8 mouse cellular contexts compared by ENCODE assay signal in genomic region chr7:100662231-100662630, GRCm38 (mm10). TPM values are rescaled to one million over a fixed set of nuclear protein-coding genes. Genes with fewer than 3 reads are reported as not detected.
DNase-seq lines count a peak whose midpoint lies in the region; ATAC-seq lines count a peak whose summit lies in the region.

Plekhb1 (minus strand) TSS chr7:100662414.

- no peaks in the 10 kb centered on the region for H3K9me3 ChIP-seq in heart, embryonic 11.5 days (replicated peaks; ENCODE audit: control insufficient read depth, low read length)

- WGBS in heart, embryonic 11.5 days (ENCODE audit: insufficient replicate concordance), result 68% methylated on average over 8 of the region's 8 CpGs

- no peak within 1 kb of the TSS for H3K9ac ChIP-seq in heart, embryonic 11.5 days (ENCODE audit: low read depth, low read length)

- no peak for DNase-seq in heart, postnatal 14 days
- peak; percentile 89 for DNase-seq in retina, adult 2 months (ENCODE audit: low read depth, low spot score)
- no peak for DNase-seq in retina, embryonic 14.5 days (ENCODE audit: low spot score)
- no peak for DNase-seq in left cerebral cortex, postnatal 36 days (ENCODE audit: low spot score in 2 of 2)
- no peak for DNase-seq in yolk sac, embryonic 10.5 days (ENCODE audit: low spot score)
- DNase-seq in adrenal gland, postnatal 36 days, result no peak

- peak within 1 kb of the TSS; percentile 39 for H3K4me2 ChIP-seq in heart, embryonic 11.5 days

- no peak for ATAC-seq in heart, embryonic 11.5 days (replicated peaks; ENCODE audit: insufficient number of reproducible peaks, low FRiP score, low TSS enrichment)
- no peak for ATAC-seq in cerebellum, adult (ENCODE audit: insufficient number of reproducible peaks, low FRiP score, low TSS enrichment)

- no peaks in the 10 kb centered on the region for H3K27me3 ChIP-seq in heart, embryonic 11.5 days (ENCODE audit: control insufficient read depth, insufficient read depth, low read length)

- intact Hi-C loops in heart, postnatal 14 days (cut with DNase I), result no loop called here
- intact Hi-C loops in left cerebral cortex, postnatal 36 days (cut with DNase I), result no loop called here

- no peak within 1 kb of the TSS for H3K27ac ChIP-seq in heart, embryonic 11.5 days (ENCODE audit: low read depth, low read length)

- peaks cover 13% of the 10 kb centered on the region; the same call in 1 of the 2 replicates for H3K4me1 ChIP-seq in heart, embryonic 11.5 days (ENCODE audit: control insufficient read depth, insufficient read depth, low read length)

- no peaks in the 10 kb centered on the region for H3K36me3 ChIP-seq in heart, embryonic 11.5 days (ENCODE audit: control insufficient read depth, insufficient read depth, low read length)

- no peak within 1 kb of the TSS for H3K4me3 ChIP-seq in heart, embryonic 11.5 days (ENCODE audit: low read depth, low read length)

RNA-seq across cellular contexts. Expression of gene Plekhb1, which starts in this region (rescaled TPM):
- 0.89 and 1.6 TPM in 2 replicates for polyA plus RNA-seq in heart, embryonic 11.5 days (2014; fragmentation: Nextera tagmentation; extraction: Ambion mirVana)
- 1 to 10 TPM; 1.8 to 2.3 TPM for total RNA-seq in heart, postnatal 14 days (2021)
- 100 to 1,000 TPM; 131 to 184 TPM for total RNA-seq in left cerebral cortex, postnatal 36 days (2021)
- total RNA-seq in adrenal gland, postnatal 36 days (2021), result 1 to 10 TPM; 4.1 TPM

Comparison
In these comparisons a context has a peak if more than half of its experiments do, and no peak if none do; other contexts are left out.
1. RNA of gene Plekhb1 (total RNA-seq): 131 to 184 TPM in left cerebral cortex, postnatal 36 days; 4.1 TPM in adrenal gland, postnatal 36 days and 1.8 to 2.3 TPM in heart, postnatal 14 days; every median in the first group is over 10 times any median in the second.